Mouse (Mus musculus) adrenal gland, postnatal 14 days (tissue): ENCODE results near the gene Cda. TPM values are rescaled to one million over a fixed set of nuclear protein-coding genes. Genes with fewer than 3 reads are reported as not detected.
A peak's percentile ranks its signal among the peaks of the same experiment; 100 is the strongest.

ENCODE experiments used
- DNase-seq: peaks from one replicate; pipeline ENCODE4 v3.0.0; 2021; ENCODE audit warnings: mixed read lengths
- total RNA-seq: library from RNA; stranded (reverse); gene quantifications from 2 replicates; pipeline ENCODE4 v1.2.3, GENCODE M21; 2021

Gene Cda
- total RNA-seq, 1 experiment from 2014 or later = 10.4 TPM

- no peak for DNase-seq
These were observed 887 bp upstream of the Cda start for GRCm38 (mm10) chr4:138368498-138369260.

- no peak for DNase-seq
These were observed 1.2 kb downstream of the Cda start for GRCm38 (mm10) chr4:138366561-138366960.

- DNase-seq = no peak
These were observed 4.3 kb downstream of the Cda start for GRCm38 (mm10) chr4:138363511-138363910.

GRCm38 (mm10) chr4:138362883-138363282 is 4.9 kb downstream of the Cda start:
- DNase-seq = no peak

- no peak for DNase-seq
These were observed 6.4 kb downstream of the Cda start for GRCm38 (mm10) chr4:138361370-138361821.

GRCm38 (mm10) chr4:138358176-138358575 is 9.6 kb downstream of the Cda start:
- no peak for DNase-seq

GRCm38 (mm10) chr4:138356551-138356950 is 11.2 kb downstream of the Cda start:
- peak; percentile 72 for DNase-seq

GRCm38 (mm10) chr4:138356141-138356540 is 11.7 kb downstream of the Cda start:
- no peak for DNase-seq

- no peak for DNase-seq
These were observed 12.3 kb downstream of the Cda start for GRCm38 (mm10) chr4:138355496-138355895.

GRCm38 (mm10) chr4:138353438-138354171 is 14.2 kb downstream of the Cda start:
- peak; percentile 63 for DNase-seq

GRCm38 (mm10) chr4:138352692-138353091 is 15.1 kb downstream of the Cda start:
- no peak for DNase-seq

GRCm38 (mm10) chr4:138351821-138352220 is 16.0 kb downstream of the Cda start:
- DNase-seq = no peak

- DNase-seq = no peak
These were observed 19.1 kb downstream of the Cda start for GRCm38 (mm10) chr4:138348716-138349115.

- DNase-seq = no peak
These were observed 20.5 kb downstream of the Cda start for GRCm38 (mm10) chr4:138347280-138347679.

- DNase-seq = peak; percentile 80
These were observed 22.8 kb downstream of the Cda start for GRCm38 (mm10) chr4:138344891-138345545.

GRCm38 (mm10) chr4:138343341-138343837 is 24.4 kb downstream of the Cda start:
- peak; percentile 86 for DNase-seq

- DNase-seq = no peak
These were observed 25.0 kb downstream of the Cda start for GRCm38 (mm10) chr4:138342778-138343177.

- no peak for DNase-seq
These were observed 25.7 kb downstream of the Cda start for GRCm38 (mm10) chr4:138342048-138342447.

- DNase-seq = no peak
These were observed 26.4 kb downstream of the Cda start for GRCm38 (mm10) chr4:138341393-138341792.

GRCm38 (mm10) chr4:138339963-138340362 is 27.8 kb downstream of the Cda start:
- DNase-seq = peak; percentile 75

- DNase-seq = no peak
These were observed 30.5 kb downstream of the Cda start for GRCm38 (mm10) chr4:138337341-138337740.

- no peak for DNase-seq
These were observed 30.9 kb downstream of the Cda start for GRCm38 (mm10) chr4:138336876-138337275.

- no peak for DNase-seq
These were observed 32.1 kb downstream of the Cda start for GRCm38 (mm10) chr4:138335648-138336047.
